Mouse (Mus musculus): ENCODE measurements around the gene Dmkn.

DNA sequence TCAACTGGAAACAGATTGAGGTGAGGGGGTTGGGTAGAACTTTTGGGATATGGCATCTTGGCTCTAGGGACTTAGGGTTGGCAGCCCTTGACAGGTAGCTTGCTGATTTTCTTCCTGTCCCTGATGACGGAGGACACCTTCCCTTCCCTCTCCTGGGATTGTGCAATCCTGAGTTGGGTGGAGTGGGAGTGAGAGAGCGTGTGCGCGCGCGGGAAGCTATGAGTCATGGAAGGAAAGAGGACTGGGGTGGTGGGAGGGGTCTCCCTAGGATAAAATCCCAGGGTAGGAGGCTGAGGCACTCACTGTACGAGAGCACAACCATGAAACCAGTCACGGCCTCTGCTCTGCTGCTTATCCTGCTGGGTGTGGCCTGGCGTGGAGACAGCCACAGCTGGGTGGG is 12.5 kb downstream of the Dmkn start:
- TF ChIP-seq CTCF (IDR thresholded peaks at IDR 0.05; ENCODE audit: borderline replicate concordance, control insufficient read depth, extremely low read depth, insufficient read depth, low read length, poor library complexity), result no peak
- no peak for TF ChIP-seq POLR2A (IDR thresholded peaks at IDR 0.05; ENCODE audit: control insufficient read depth, extremely low read depth, insufficient read depth, low read length, poor library complexity)

All from thymus, adult 2 months (tissue).